Mouse (Mus musculus) stomach, postnatal 0 days (tissue): Measurements from ENCODE around the gene Arhgap10. TPM values are rescaled to one million over a fixed set of nuclear protein-coding genes. Genes with fewer than 3 reads are reported as not detected.

Experiments
- ATAC-seq: fragments of 200-750 bp; cut with Nextera tagmentation; 2 replicates; pipeline ENCODE4 v1.8.0; 2017; ENCODE audit not compliant: low FRiP score, low TSS enrichment
- DNase-seq: peaks from one replicate; pipeline ENCODE4 v3.0.0-alpha.2; 2016; ENCODE audit warnings: low spot score
- H3K27ac ChIP-seq: fragments of 300-500 bp; sonication (generic); replicated peaks from 2 replicates; pipeline ENCODE4 v1.5.1; 2014; ENCODE audit warnings: mild to moderate bottlenecking, control low read depth
- H3K27me3 ChIP-seq: fragments of 300-500 bp; sonication (generic); 2 replicates; pipeline ENCODE4 v1.6.1; 2014; ENCODE audit warnings: low read length; ENCODE audit not compliant: control insufficient read depth, insufficient read depth
- H3K36me3 ChIP-seq: fragments of 300-500 bp; sonication (generic); 2 replicates; pipeline ENCODE4 v1.6.1; 2014; ENCODE audit warnings: low read length, mixed read lengths; ENCODE audit not compliant: control insufficient read depth, insufficient read depth
- H3K4me1 ChIP-seq: fragments of 300-500 bp; sonication (generic); replicated peaks from 2 replicates; pipeline ENCODE4 v1.6.1; 2014; ENCODE audit warnings: antibody characterized with exemption; ENCODE audit not compliant: control insufficient read depth, insufficient read depth
- H3K4me2 ChIP-seq: fragments of 300-500 bp; sonication (generic); replicated peaks from 2 replicates; pipeline ENCODE4 v1.6.1; 2014; ENCODE audit warnings: low read depth, mild to moderate bottlenecking, control low read depth, moderate library complexity
- H3K4me3 ChIP-seq: fragments of 300-500 bp; sonication (generic); 2 replicates; pipeline ENCODE4 v1.5.1; 2014; ENCODE audit warnings: low read depth, low read length, control low read depth
- H3K9ac ChIP-seq: fragments of 300-500 bp; sonication (generic); 2 replicates; pipeline ENCODE4 v1.6.1; 2014; ENCODE audit warnings: mild to moderate bottlenecking, low read length, control low read depth, mixed read lengths
- H3K9me3 ChIP-seq: fragments of 300-500 bp; sonication (generic); 2 replicates; pipeline ENCODE4 v1.6.1; 2016; ENCODE audit warnings: low read length; ENCODE audit not compliant: control insufficient read depth
- CTCF ChIP-seq: IDR thresholded peaks from 2 replicates; pipeline ENCODE4 v1.5.1; 2016; ENCODE audit warnings: antibody characterized with exemption, low read depth, mild to moderate bottlenecking, moderate library complexity
- EP300 ChIP-seq: optimal IDR thresholded peaks from 2 replicates; pipeline ENCODE3; 2016; ENCODE audit warnings: antibody characterized with exemption
- WGBS: fragments of 180-500 bp; shearing (Covaris S2); extraction: QIAGEN DNeasy Blood & Tissue Kit; methylation state at CpG from one replicate; pipeline ENCODE4 v1.1.7; 2014; 5-methylcytosine and 5-hydroxymethylcytosine counted together
- polyA plus RNA-seq: library from polyadenylated mRNA; unstranded; fragments of >200 nt; fragmentation: Nextera tagmentation; extraction: Ambion mirVana; gene quantifications from 2 replicates; pipeline ENCODE4 v1.2.1, GENCODE M21; 2015

The Arhgap10 gene
- polyA plus RNA-seq, 1 experiment from 2014 or later: 18.8 TPM

DNA sequence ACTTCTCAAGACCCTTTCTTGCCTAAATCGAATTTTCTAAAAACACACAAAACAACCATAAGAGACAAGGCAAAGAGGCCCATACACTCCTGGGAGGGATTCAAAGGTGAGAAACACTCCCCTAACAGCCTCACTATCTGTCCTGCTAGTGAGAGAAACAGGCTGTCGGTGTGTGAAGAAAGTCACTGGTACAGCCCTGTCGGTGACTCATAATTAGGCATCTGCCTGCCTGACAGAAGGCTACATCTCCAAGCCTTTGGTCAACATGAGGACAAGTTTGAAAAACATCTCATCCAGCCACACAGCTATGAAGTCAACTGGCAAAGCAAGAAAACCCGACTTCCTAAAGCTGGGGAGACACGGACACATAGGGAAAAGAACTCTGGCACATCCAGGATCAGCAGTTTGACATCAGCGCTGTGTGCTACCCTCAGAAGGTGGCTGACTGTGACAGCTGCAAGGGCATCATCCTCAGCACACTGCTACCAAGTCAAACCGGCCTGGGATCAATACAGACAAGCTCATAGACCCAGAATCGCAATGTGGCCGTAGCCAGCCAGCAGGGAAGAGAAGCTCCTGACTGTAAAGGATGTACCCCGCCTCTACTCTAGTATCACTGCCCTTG lies 30.1 kb downstream of the Arhgap10 start:
- peak overlapping the region; percentile 88 for H3K27ac ChIP-seq
- peak overlapping the region; percentile 23; the same call in 1 of the 2 replicates for H3K9ac ChIP-seq
- no peaks in the 10 kb centered on the region for H3K36me3 ChIP-seq
- DNase-seq: no peak
- H3K4me3 ChIP-seq: no peak overlapping the region
- H3K27me3 ChIP-seq: no peaks in the 10 kb centered on the region
- 44% methylated on average over 10 of the region's 10 CpGs for WGBS
- H3K9me3 ChIP-seq: no peaks in the 10 kb centered on the region
- H3K4me2 ChIP-seq: no peak overlapping the region; the same call in 1 of the 2 replicates
- no peak for ATAC-seq
- peaks cover 21% of the 10 kb centered on the region for H3K4me1 ChIP-seq
- TF ChIP-seq CTCF: no peak
- TF ChIP-seq EP300: no peak

DNA sequence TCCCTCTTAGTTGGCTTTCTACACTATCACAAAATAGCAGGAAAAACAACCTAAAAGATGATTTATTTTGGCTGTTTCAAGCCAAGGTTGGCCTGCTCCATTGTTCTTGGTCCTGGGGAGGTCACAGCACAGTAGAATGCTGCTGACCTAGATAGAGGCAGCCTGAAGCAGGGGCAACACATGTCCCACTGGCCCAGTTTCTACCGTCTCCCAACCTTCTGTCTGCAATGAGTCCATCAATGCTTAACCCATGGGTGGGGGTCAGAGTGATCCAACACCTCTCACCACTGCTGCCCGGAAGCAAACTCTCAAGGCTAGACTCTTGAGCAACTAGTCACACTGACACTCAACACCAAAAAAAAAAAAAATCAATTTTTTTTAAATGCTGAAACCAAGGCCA lies 31.0 kb downstream of the Arhgap10 start:
- Histone ChIP-seq H3K4me1 (peaks cover 14% of the 10 kb centered on the region), H3K36me3 (no peaks in the 10 kb centered on the region), H3K9me3 (no peaks in the 10 kb centered on the region), H3K9ac (no peak overlapping the region), H3K4me3 (no peak overlapping the region), H3K27me3 (no peaks in the 10 kb centered on the region), H3K27ac (no peak overlapping the region), H3K4me2 (no peak overlapping the region)
- DNase-seq (no peak), ATAC-seq (no peak)
- 76% methylated on average over 2 of the region's 2 CpGs for WGBS
- TF ChIP-seq CTCF (no peak), EP300 (no peak)

DNA sequence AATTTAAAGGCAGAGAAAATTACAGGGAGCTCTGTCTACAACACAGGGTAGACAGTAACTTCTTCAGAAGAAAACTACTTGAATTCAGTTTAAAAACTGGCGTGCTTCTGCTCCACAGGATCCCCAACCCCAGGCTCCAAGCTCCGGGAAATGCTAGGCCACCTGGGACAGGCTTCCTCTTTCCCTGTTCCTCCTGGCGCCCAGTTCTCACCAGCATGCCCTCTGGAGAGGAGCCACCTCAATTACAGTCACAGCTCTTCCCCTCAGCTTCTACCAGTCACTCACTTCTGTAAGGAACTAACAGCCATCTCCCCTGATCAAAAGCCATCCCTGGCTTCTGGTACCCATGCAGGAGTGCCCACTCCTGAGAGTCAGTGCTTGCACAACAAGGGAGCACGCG lies 32.9 kb downstream of the Arhgap10 start:
- ATAC-seq (no peak), DNase-seq (no peak)
- H3K4me2 ChIP-seq: no peak overlapping the region
- H3K9ac ChIP-seq: no peak overlapping the region
- no peak overlapping the region for H3K27ac ChIP-seq
- H3K27me3 ChIP-seq: no peaks in the 10 kb centered on the region
- WGBS: 68% methylated on average over 5 of the region's 5 CpGs
- no peaks in the 10 kb centered on the region for H3K9me3 ChIP-seq
- TF ChIP-seq EP300 (no peak), CTCF (no peak)
- no peaks in the 10 kb centered on the region for H3K36me3 ChIP-seq
- no peak overlapping the region for H3K4me3 ChIP-seq
- peaks cover 9% of the 10 kb centered on the region for H3K4me1 ChIP-seq

DNA sequence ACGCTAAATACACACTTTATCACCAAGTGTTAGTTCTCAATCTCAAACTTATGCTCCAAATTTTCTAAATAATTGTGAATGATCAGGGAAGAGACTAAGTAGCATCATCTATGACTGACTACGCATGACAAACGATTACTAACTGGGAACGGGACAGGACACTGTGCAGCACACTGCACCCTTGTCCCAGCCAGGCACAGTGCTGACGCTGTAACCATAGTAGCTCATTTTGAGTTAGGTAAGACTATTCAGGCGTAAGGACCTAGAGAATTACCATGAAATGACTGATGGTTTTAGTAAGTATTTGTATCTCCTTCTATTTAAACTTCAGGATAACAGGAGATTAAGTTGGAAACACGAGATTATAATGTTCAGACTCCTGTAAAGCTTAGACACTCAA lies 33.5 kb downstream of the Arhgap10 start:
- Histone ChIP-seq H3K4me3 (no peak overlapping the region), H3K4me2 (no peak overlapping the region), H3K27ac (no peak overlapping the region), H3K4me1 (peaks cover 10% of the 10 kb centered on the region), H3K9ac (no peak overlapping the region), H3K9me3 (no peaks in the 10 kb centered on the region), H3K27me3 (no peaks in the 10 kb centered on the region), H3K36me3 (no peaks in the 10 kb centered on the region)
- ATAC-seq (no peak), DNase-seq (no peak)
- TF ChIP-seq EP300 (no peak), CTCF (no peak)
- WGBS: 59% methylated on average over 7 of the region's 7 CpGs

DNA sequence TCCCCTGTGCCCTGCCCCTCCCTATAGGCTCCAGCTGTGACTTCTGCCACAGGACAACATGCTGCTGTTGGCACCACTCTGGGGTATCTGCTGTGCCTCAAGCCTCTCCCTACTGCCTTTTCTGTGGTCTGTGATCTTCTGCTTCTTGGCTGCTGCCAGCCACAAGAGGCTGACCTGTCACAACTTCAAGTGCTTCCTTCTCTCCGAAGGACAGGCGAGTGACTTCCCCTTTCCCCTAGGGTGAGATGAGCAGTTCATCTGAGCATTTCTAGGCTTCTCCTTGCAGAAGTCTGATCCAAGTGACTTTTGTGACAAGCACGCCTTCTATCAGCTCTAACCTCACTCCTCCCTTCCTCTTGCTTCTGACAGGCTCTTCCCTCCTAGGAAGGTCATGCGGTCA lies 34.1 kb downstream of the Arhgap10 start:
- ATAC-seq (no peak), DNase-seq (no peak)
- Histone ChIP-seq H3K9me3 (no peaks in the 10 kb centered on the region), H3K4me3 (no peak overlapping the region), H3K4me1 (peaks cover 11% of the 10 kb centered on the region), H3K27ac (no peak overlapping the region), H3K9ac (no peak overlapping the region), H3K36me3 (no peaks in the 10 kb centered on the region), H3K4me2 (no peak overlapping the region), H3K27me3 (no peaks in the 10 kb centered on the region)
- 73% methylated on average over 4 of the region's 4 CpGs for WGBS
- no peak for TF ChIP-seq EP300
- TF ChIP-seq CTCF: no peak

DNA sequence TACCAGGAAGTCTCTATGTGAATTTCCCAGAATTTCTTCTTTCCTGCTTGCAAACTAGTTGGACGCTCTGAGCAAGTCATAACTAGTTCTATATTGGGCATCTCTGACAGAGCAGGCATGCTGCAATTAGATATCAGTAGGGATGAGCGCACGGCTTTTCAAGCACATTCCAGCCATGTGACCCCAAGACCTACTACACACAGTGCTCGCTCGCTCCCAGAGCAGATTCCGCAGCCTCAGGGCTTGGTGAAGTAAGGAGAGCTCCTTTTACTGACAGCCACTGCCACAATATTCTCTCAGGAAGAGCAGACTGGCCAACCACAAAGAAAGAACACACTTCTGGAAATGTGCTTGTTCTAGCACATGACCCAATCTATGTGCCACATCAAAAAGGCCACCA lies 36.0 kb downstream of the Arhgap10 start:
- H3K4me2 ChIP-seq: no peak overlapping the region
- TF ChIP-seq EP300: no peak
- no peaks in the 10 kb centered on the region for H3K36me3 ChIP-seq
- H3K4me3 ChIP-seq: no peak overlapping the region
- H3K27ac ChIP-seq: peak overlapping the region; percentile 69
- H3K9ac ChIP-seq: no peak overlapping the region
- whole genome bisulfite sequencing: 39% methylated on average over 6 of the region's 6 CpGs
- peaks cover 13% of the 10 kb centered on the region for H3K4me1 ChIP-seq
- H3K9me3 ChIP-seq: no peaks in the 10 kb centered on the region
- no peak for ATAC-seq
- DNase-seq: no peak
- H3K27me3 ChIP-seq: no peaks in the 10 kb centered on the region
